Mouse (Mus musculus): Measurements from ENCODE around the gene Acot8. TPM values are rescaled to one million over a fixed set of nuclear protein-coding genes. Genes with fewer than 3 reads are reported as not detected.

Acot8 gene
- polyA plus RNA-seq, 1 experiment from 2014 or later = 16.8 TPM

GRCm38 (mm10) chr2:164783926-164784581 lies 20.6 kb downstream of the Acot8 start:
- WGBS (ENCODE audit: insufficient replicate concordance) = 70% methylated on average over 7 of the region's 7 CpGs
- no peak for ATAC-seq (replicated peaks; ENCODE audit: insufficient number of reproducible peaks, low FRiP score, low TSS enrichment)
- no peaks in the 10 kb centered on the region for H3K36me3 ChIP-seq (ENCODE audit: control insufficient read depth, insufficient read depth, low read length)

GRCm38 (mm10) chr2:164781876-164782275 lies 22.8 kb downstream of the Acot8 start:
- Histone ChIP-seq H3K27ac (ENCODE audit: low read depth, low read length) (no peak overlapping the region), H3K27me3 (ENCODE audit: control insufficient read depth, insufficient read depth, low read length) (peaks cover 6% of the 10 kb centered on the region; the same call in 1 of the 2 replicates), H3K9ac (ENCODE audit: low read depth, low read length) (no peak overlapping the region), H3K9me3 (replicated peaks; ENCODE audit: control insufficient read depth, low read length) (no peaks in the 10 kb centered on the region), H3K36me3 (ENCODE audit: control insufficient read depth, insufficient read depth, low read length) (no peaks in the 10 kb centered on the region), H3K4me3 (ENCODE audit: low read depth, low read length) (no peak overlapping the region), H3K4me1 (ENCODE audit: control insufficient read depth, insufficient read depth, low read length) (peaks cover 8% of the 10 kb centered on the region), H3K4me2 (no peak overlapping the region)
- WGBS (ENCODE audit: insufficient replicate concordance) = 66% methylated on average over 4 of the region's 4 CpGs
- ATAC-seq (replicated peaks; ENCODE audit: insufficient number of reproducible peaks, low FRiP score, low TSS enrichment) = no peak

More at GRCm38 (mm10) chr2:164783926-164784581, 20.6 kb downstream of the Acot8 start:
- Histone ChIP-seq H3K4me3 (ENCODE audit: low read depth, low read length) (no peak overlapping the region), H3K9me3 (replicated peaks; ENCODE audit: control insufficient read depth, low read length) (no peaks in the 10 kb centered on the region), H3K4me1 (ENCODE audit: control insufficient read depth, insufficient read depth, low read length) (peaks cover 18% of the 10 kb centered on the region), H3K4me2 (no peak overlapping the region), H3K27me3 (ENCODE audit: control insufficient read depth, insufficient read depth, low read length) (no peaks in the 10 kb centered on the region), H3K27ac (ENCODE audit: low read depth, low read length) (no peak overlapping the region), H3K9ac (ENCODE audit: low read depth, low read length) (no peak overlapping the region)

- 75% methylated on average over 8 of the region's 8 CpGs for WGBS (ENCODE audit: insufficient replicate concordance)
- no peak within 1 kb of the TSS for H3K4me2 ChIP-seq
- H3K4me3 ChIP-seq (ENCODE audit: low read depth, low read length) = no peak within 1 kb of the TSS
- peaks cover under 1% of the 10 kb centered on the region; the same call in 1 of the 2 replicates for H3K4me1 ChIP-seq (ENCODE audit: control insufficient read depth, insufficient read depth, low read length)
- H3K9ac ChIP-seq (ENCODE audit: low read depth, low read length) = no peak within 1 kb of the TSS
- H3K27me3 ChIP-seq (ENCODE audit: control insufficient read depth, insufficient read depth, low read length) = peaks cover 7% of the 10 kb centered on the region
- H3K36me3 ChIP-seq (ENCODE audit: control insufficient read depth, insufficient read depth, low read length) = no peaks in the 10 kb centered on the region
- no peaks in the 10 kb centered on the region for H3K9me3 ChIP-seq (replicated peaks; ENCODE audit: control insufficient read depth, low read length)
- no peak within 1 kb of the TSS for H3K27ac ChIP-seq (ENCODE audit: low read depth, low read length)
- no peak for ATAC-seq (replicated peaks; ENCODE audit: insufficient number of reproducible peaks, low FRiP score, low TSS enrichment)
These were observed 25.1 kb downstream of the Acot8 start, which contains the start of gene Tnnc2 for GRCm38 (mm10) chr2:164779481-164780086. Gene Tnnc2 (minus strand): TSS chr2:164779967.

- 67% methylated on average over 7 of the region's 7 CpGs for WGBS (ENCODE audit: insufficient replicate concordance)
- no peak overlapping the region for H3K4me2 ChIP-seq
- no peak overlapping the region for H3K9ac ChIP-seq (ENCODE audit: low read depth, low read length)
- no peak overlapping the region for H3K27ac ChIP-seq (ENCODE audit: low read depth, low read length)
- no peaks in the 10 kb centered on the region for H3K9me3 ChIP-seq (replicated peaks; ENCODE audit: control insufficient read depth, low read length)
- no peaks in the 10 kb centered on the region for H3K4me1 ChIP-seq (ENCODE audit: control insufficient read depth, insufficient read depth, low read length)
- peaks cover 7% of the 10 kb centered on the region for H3K27me3 ChIP-seq (ENCODE audit: control insufficient read depth, insufficient read depth, low read length)
- no peak overlapping the region for H3K4me3 ChIP-seq (ENCODE audit: low read depth, low read length)
- ATAC-seq (replicated peaks; ENCODE audit: insufficient number of reproducible peaks, low FRiP score, low TSS enrichment) = no peak
- no peaks in the 10 kb centered on the region for H3K36me3 ChIP-seq (ENCODE audit: control insufficient read depth, insufficient read depth, low read length)
These were observed 25.9 kb downstream of the Acot8 start for GRCm38 (mm10) chr2:164778809-164779208.

- H3K27me3 ChIP-seq (ENCODE audit: control insufficient read depth, insufficient read depth, low read length) = peaks cover 7% of the 10 kb centered on the region
- no peak overlapping the region for H3K4me3 ChIP-seq (ENCODE audit: low read depth, low read length)
- H3K9me3 ChIP-seq (replicated peaks; ENCODE audit: control insufficient read depth, low read length) = no peaks in the 10 kb centered on the region
- no peak overlapping the region for H3K4me2 ChIP-seq
- H3K36me3 ChIP-seq (ENCODE audit: control insufficient read depth, insufficient read depth, low read length) = peaks cover under 1% of the 10 kb centered on the region; the same call in 1 of the 2 replicates
- no peaks in the 10 kb centered on the region for H3K4me1 ChIP-seq (ENCODE audit: control insufficient read depth, insufficient read depth, low read length)
- no peak overlapping the region for H3K9ac ChIP-seq (ENCODE audit: low read depth, low read length)
- no peak overlapping the region for H3K27ac ChIP-seq (ENCODE audit: low read depth, low read length)
- no peak for ATAC-seq (replicated peaks; ENCODE audit: insufficient number of reproducible peaks, low FRiP score, low TSS enrichment)
- 90% methylated on average over 11 of the region's 11 CpGs for WGBS (ENCODE audit: insufficient replicate concordance)
These were observed 26.7 kb downstream of the Acot8 start for GRCm38 (mm10) chr2:164778015-164778287.

- Histone ChIP-seq H3K9me3 (replicated peaks; ENCODE audit: control insufficient read depth, low read length) (no peaks in the 10 kb centered on the region), H3K4me2 (no peak overlapping the region), H3K27me3 (ENCODE audit: control insufficient read depth, insufficient read depth, low read length) (peaks cover 7% of the 10 kb centered on the region), H3K36me3 (ENCODE audit: control insufficient read depth, insufficient read depth, low read length) (peaks cover 2% of the 10 kb centered on the region; the same call in 1 of the 2 replicates), H3K9ac (ENCODE audit: low read depth, low read length) (no peak overlapping the region), H3K4me3 (ENCODE audit: low read depth, low read length) (no peak overlapping the region), H3K4me1 (ENCODE audit: control insufficient read depth, insufficient read depth, low read length) (no peaks in the 10 kb centered on the region), H3K27ac (ENCODE audit: low read depth, low read length) (no peak overlapping the region)
- ATAC-seq (replicated peaks; ENCODE audit: insufficient number of reproducible peaks, low FRiP score, low TSS enrichment) = no peak
- 77% methylated on average over 30 of the region's 30 CpGs for WGBS (ENCODE audit: insufficient replicate concordance)
These were observed 27.3 kb downstream of the Acot8 start for GRCm38 (mm10) chr2:164777246-164778014.

- Histone ChIP-seq H3K4me2 (no peak overlapping the region), H3K36me3 (ENCODE audit: control insufficient read depth, insufficient read depth, low read length) (peaks cover 7% of the 10 kb centered on the region), H3K9me3 (replicated peaks; ENCODE audit: control insufficient read depth, low read length) (no peaks in the 10 kb centered on the region), H3K27ac (ENCODE audit: low read depth, low read length) (no peak overlapping the region), H3K27me3 (ENCODE audit: control insufficient read depth, insufficient read depth, low read length) (peaks cover 7% of the 10 kb centered on the region), H3K9ac (ENCODE audit: low read depth, low read length) (no peak overlapping the region), H3K4me3 (ENCODE audit: low read depth, low read length) (no peak overlapping the region), H3K4me1 (ENCODE audit: control insufficient read depth, insufficient read depth, low read length) (peaks cover 3% of the 10 kb centered on the region)
- no peak for ATAC-seq (replicated peaks; ENCODE audit: insufficient number of reproducible peaks, low FRiP score, low TSS enrichment)
- WGBS (ENCODE audit: insufficient replicate concordance) = 56% methylated on average over 17 of the region's 17 CpGs
These were observed 27.9 kb downstream of the Acot8 start for GRCm38 (mm10) chr2:164776801-164777200.

GRCm38 (mm10) chr2:164776130-164776529 lies 28.6 kb downstream of the Acot8 start:
- ATAC-seq (replicated peaks; ENCODE audit: insufficient number of reproducible peaks, low FRiP score, low TSS enrichment) = no peak
- Histone ChIP-seq H3K9ac (ENCODE audit: low read depth, low read length) (no peak overlapping the region), H3K36me3 (ENCODE audit: control insufficient read depth, insufficient read depth, low read length) (peaks cover 13% of the 10 kb centered on the region), H3K4me2 (no peak overlapping the region), H3K27me3 (ENCODE audit: control insufficient read depth, insufficient read depth, low read length) (peaks cover 7% of the 10 kb centered on the region), H3K4me1 (ENCODE audit: control insufficient read depth, insufficient read depth, low read length) (peaks cover 10% of the 10 kb centered on the region), H3K4me3 (ENCODE audit: low read depth, low read length) (no peak overlapping the region), H3K9me3 (replicated peaks; ENCODE audit: control insufficient read depth, low read length) (no peaks in the 10 kb centered on the region), H3K27ac (ENCODE audit: low read depth, low read length) (no peak overlapping the region)
- WGBS (ENCODE audit: insufficient replicate concordance) = 80% methylated on average over 6 of the region's 6 CpGs

Data from heart, embryonic 11.5 days (tissue).